Mouse (Mus musculus): ENCODE results near the gene S100a2. TPM values are rescaled to one million over a fixed set of nuclear protein-coding genes. Genes with fewer than 3 reads are reported as not detected.

The S100a2 gene
- total and polyA plus RNA-seq, 3 experiments: not detected

DNA sequence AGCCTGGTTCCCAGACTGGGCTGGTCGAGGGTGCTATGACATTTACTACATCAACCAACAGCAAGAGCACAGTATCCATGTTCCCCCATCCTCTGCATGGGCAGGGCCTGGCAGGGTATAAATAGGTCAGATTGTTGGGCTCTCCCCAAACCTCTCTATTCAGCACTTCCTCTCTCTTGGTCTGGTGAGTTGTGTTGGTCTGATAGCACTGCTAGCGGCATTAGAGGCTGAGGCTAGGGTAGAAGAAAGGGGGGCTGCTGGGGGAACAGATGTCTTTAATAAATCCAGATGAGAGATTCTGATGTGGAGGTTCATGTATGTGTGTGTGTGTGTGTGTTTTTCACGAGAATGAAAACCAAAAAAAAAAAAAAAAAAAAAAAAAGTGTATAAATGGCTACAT is 13.6 kb downstream of the S100a2 start, which contains the start of gene S100a4:
Gene S100a4 (plus strand): TSS at position 149 of the 400 bp plus-strand sequence.
- peak; percentile 83 for DNase-seq (ENCODE audit: low read depth, low spot score)
- Histone ChIP-seq H3K27ac (ENCODE audit: control insufficient read depth, low read depth, low read length) (peak within 1 kb of the TSS; percentile 56), H3K9ac (ENCODE audit: control insufficient read depth, low read depth, low read length, poor library complexity, severe bottlenecking) (peak within 1 kb of the TSS; percentile 6), H3K79me2 (ENCODE audit: control insufficient read depth, insufficient read depth, low read length, poor library complexity) (no peaks in the 10 kb centered on the region), H3K27me3 (ENCODE audit: control insufficient read depth in 1 of 2, insufficient read depth in 2 of 2, low read length in 2 of 2) (no peaks in the 10 kb centered on the region), H3K4me3 (ENCODE audit: control insufficient read depth in 1 of 2, insufficient read depth in 1 of 2, low read depth in 2 of 2, low read length in 2 of 2) (no peak within 1 kb of the TSS), H3K9me3 (replicated peaks; ENCODE audit: insufficient read depth, low read length) (no peaks in the 10 kb centered on the region), H3K4me1 (ENCODE audit: control insufficient read depth in 1 of 2, insufficient read depth in 2 of 2, low read length in 2 of 2) (peaks cover 8 to 25% of the 10 kb centered on the region in 2 experiments), H3K36me3 (ENCODE audit: control insufficient read depth in 1 of 2, insufficient read depth in 2 of 2, low read length in 2 of 2) (peaks cover 0 to 19% of the 10 kb centered on the region in 2 experiments; a peak in 2 of 4 replicates)
- TF ChIP-seq E2F4 (IDR thresholded peaks at IDR 0.05; ENCODE audit: borderline replicate concordance, low read depth, low read length): no peak
- TF ChIP-seq TBP (IDR thresholded peaks at IDR 0.05; ENCODE audit: low read depth, low read length): peak; percentile 65
- TF ChIP-seq ZC3H11A (IDR thresholded peaks at IDR 0.05; ENCODE audit: low read depth, low read length): no peak
- no peak for TF ChIP-seq SIN3A (IDR thresholded peaks at IDR 0.05; ENCODE audit: low read length)
- TF ChIP-seq NRF1 (IDR thresholded peaks at IDR 0.05; ENCODE audit: insufficient read depth, low read depth, low read length, poor library complexity, severe bottlenecking): no peak
- no peak for TF ChIP-seq MYB (IDR thresholded peaks at IDR 0.05; ENCODE audit: low read depth, low read length)
- TF ChIP-seq CTCF (IDR thresholded peaks at IDR 0.05 in 2 of 3, conservative IDR thresholded peaks at IDR 0.05 in 1 of 3; ENCODE audit: control insufficient read depth in 1 of 3, insufficient read depth in 1 of 3, low read depth in 2 of 3, low read length in 3 of 3, poor library complexity in 1 of 3, severe bottlenecking in 1 of 3): no peak
- TF ChIP-seq RCOR1 (IDR thresholded peaks at IDR 0.05; ENCODE audit: low read depth, low read length): peak; percentile 48; the same call in 1 of the 2 replicates
- TF ChIP-seq MAX (IDR thresholded peaks at IDR 0.05; ENCODE audit: low read length): no peak
- TF ChIP-seq POLR2AphosphoS2 (IDR thresholded peaks at IDR 0.05; ENCODE audit: low read length): no peak
- no peak for TF ChIP-seq POLR2AphosphoS5 (IDR thresholded peaks at IDR 0.05; ENCODE audit: borderline replicate concordance, low read depth, low read length)
- TF ChIP-seq TAL1 (IDR thresholded peaks at IDR 0.05; ENCODE audit: low read length): peak; percentile 46; the same call in 1 of the 2 replicates
- TF ChIP-seq USF1 (IDR thresholded peaks at IDR 0.05; ENCODE audit: low read depth, low read length): no peak
- no peak for TF ChIP-seq RAD21 (IDR thresholded peaks at IDR 0.05; ENCODE audit: low read depth, low read length)
- TF ChIP-seq POLR2A (IDR thresholded peaks at IDR 0.05; ENCODE audit: control insufficient read depth in 1 of 2, insufficient read depth in 1 of 2, low read depth in 1 of 2, low read length in 2 of 2, poor library complexity in 1 of 2): no peak
- TF ChIP-seq BHLHE40 (IDR thresholded peaks at IDR 0.05; ENCODE audit: borderline replicate concordance, low read depth, low read length): no peak; the same call in 1 of the 2 replicates
- TF ChIP-seq UBTF (IDR thresholded peaks at IDR 0.05; ENCODE audit: borderline replicate concordance, insufficient read depth, low read depth, low read length): no peak
- TF ChIP-seq MYC (IDR thresholded peaks at IDR 0.05; ENCODE audit: low read depth, low read length): no peak
- peak; percentile 36 to 70; a peak in 3 of 4 replicates for TF ChIP-seq EP300 (IDR thresholded peaks at IDR 0.05; ENCODE audit: low read depth in 1 of 2, low read length in 2 of 2)
- no peak for TF ChIP-seq ZMIZ1 (IDR thresholded peaks at IDR 0.05; ENCODE audit: low read depth, low read length)
- TF ChIP-seq ZNF384 (IDR thresholded peaks at IDR 0.05; ENCODE audit: low read depth, low read length): peak; percentile 79; the same call in 1 of the 2 replicates
- TF ChIP-seq ZKSCAN1 (IDR thresholded peaks at IDR 0.05; ENCODE audit: low read depth, low read length): no peak
- TF ChIP-seq GATA1 (IDR thresholded peaks at IDR 0.05; ENCODE audit: low read depth, low read length): peak; percentile 62
- TF ChIP-seq CHD1 (IDR thresholded peaks at IDR 0.05; ENCODE audit: low read depth, low read length): no peak
- TF ChIP-seq MAFK (IDR thresholded peaks at IDR 0.05; ENCODE audit: borderline replicate concordance, low read depth, low read length): peak; percentile 43; the same call in 1 of the 2 replicates
- TF ChIP-seq MAZ (IDR thresholded peaks at IDR 0.05; ENCODE audit: low read depth, low read length): peak; percentile 55; the same call in 1 of the 2 replicates
- TF ChIP-seq MEF2A (IDR thresholded peaks at IDR 0.05; ENCODE audit: extremely low read depth, insufficient replicate concordance, low read depth, low read length, poor library complexity, severe bottlenecking): peak; percentile 49; the same call in 1 of the 2 replicates
- TF ChIP-seq GABPA (IDR thresholded peaks at IDR 0.05; ENCODE audit: low read depth, low read length): no peak
- no peak for TF ChIP-seq MXI1 (IDR thresholded peaks at IDR 0.05; ENCODE audit: low read depth, low read length)
- TF ChIP-seq NELFE (IDR thresholded peaks at IDR 0.05; ENCODE audit: low read depth, low read length): no peak
- TF ChIP-seq USF2 (IDR thresholded peaks at IDR 0.05; ENCODE audit: borderline replicate concordance in 1 of 2, insufficient read depth in 1 of 2, low read depth in 1 of 2, low read length in 2 of 2): no peak
- no peak for TF ChIP-seq HCFC1 (IDR thresholded peaks at IDR 0.05; ENCODE audit: low read depth, low read length)
- no peak for TF ChIP-seq CHD2 (IDR thresholded peaks at IDR 0.05; ENCODE audit: low read length)
- TF ChIP-seq SMC3 (IDR thresholded peaks at IDR 0.05; ENCODE audit: low read depth, low read length): no peak
- peak; percentile 69; the same call in 1 of the 2 replicates for TF ChIP-seq ETS1 (IDR thresholded peaks at IDR 0.05; ENCODE audit: low read depth, low read length)
- TF ChIP-seq KAT2A (conservative IDR thresholded peaks at IDR 0.05; ENCODE audit: low read depth, low read length): no peak
- peak; percentile 78 for TF ChIP-seq TCF12 (IDR thresholded peaks at IDR 0.05; ENCODE audit: low read depth, low read length)
- TF ChIP-seq ELF1 (IDR thresholded peaks at IDR 0.05; ENCODE audit: low read depth, low read length): no peak
